Mouse (Mus musculus) neural tube, embryonic 15.5 days (tissue): Measurements from ENCODE around the gene Rhou. TPM values are rescaled to one million over a fixed set of nuclear protein-coding genes. Genes with fewer than 3 reads are reported as not detected.

Source experiments
- ATAC-seq: fragments of 200-750 bp; cut with Nextera tagmentation; 2 replicates; pipeline ENCODE4 v1.8.0; 2017; ENCODE audit warnings: mild to moderate bottlenecking, moderate TSS enrichment, moderate library complexity; ENCODE audit not compliant: low FRiP score
- H3K27ac ChIP-seq: fragments of 300-500 bp; sonication (generic); replicated peaks from 2 replicates; pipeline ENCODE4 v1.5.1; 2015; ENCODE audit warnings: mild to moderate bottlenecking, inconsistent platforms
- H3K27me3 ChIP-seq: fragments of 300-500 bp; sonication (generic); replicated peaks from 2 replicates; pipeline ENCODE4 v1.6.1; 2015; ENCODE audit warnings: inconsistent platforms
- H3K36me3 ChIP-seq: fragments of 300-500 bp; sonication (generic); 2 replicates; pipeline ENCODE4 v1.6.1; 2015; ENCODE audit warnings: inconsistent platforms
- H3K4me1 ChIP-seq: fragments of 300-500 bp; sonication (generic); 2 replicates; pipeline ENCODE4 v1.6.1; 2015; ENCODE audit warnings: inconsistent platforms
- H3K4me2 ChIP-seq: fragments of 300-500 bp; sonication (generic); 2 replicates; pipeline ENCODE4 v1.6.1; 2015; ENCODE audit warnings: inconsistent platforms, mild to moderate bottlenecking, moderate library complexity
- H3K4me3 ChIP-seq: fragments of 300-500 bp; sonication (generic); replicated peaks from 2 replicates; pipeline ENCODE4 v1.5.1; 2015; ENCODE audit warnings: mild to moderate bottlenecking, inconsistent platforms
- H3K9ac ChIP-seq: fragments of 300-500 bp; sonication (generic); replicated peaks from 2 replicates; pipeline ENCODE4 v1.6.1; 2015; ENCODE audit warnings: mild to moderate bottlenecking, inconsistent platforms
- H3K9me3 ChIP-seq: fragments of 300-500 bp; sonication (generic); replicated peaks from 2 replicates; pipeline ENCODE4 v1.6.1; 2016; ENCODE audit warnings: inconsistent platforms
- WGBS: fragments of 180-500 bp; shearing (Covaris S2); methylation state at CpG from one replicate; pipeline ENCODE4 v1.1.7; 2015; ENCODE audit warnings: mixed read lengths; 5-methylcytosine and 5-hydroxymethylcytosine counted together
- polyA plus RNA-seq: library from polyadenylated mRNA; unstranded; fragments of >200 nt; fragmentation: Nextera tagmentation; extraction: Ambion mirVana; gene quantifications from 2 replicates; pipeline ENCODE4 v1.2.1, GENCODE M21; 2015

Gene Rhou
- polyA plus RNA-seq, 1 experiment from 2014 or later, result 12.7 TPM

DNA sequence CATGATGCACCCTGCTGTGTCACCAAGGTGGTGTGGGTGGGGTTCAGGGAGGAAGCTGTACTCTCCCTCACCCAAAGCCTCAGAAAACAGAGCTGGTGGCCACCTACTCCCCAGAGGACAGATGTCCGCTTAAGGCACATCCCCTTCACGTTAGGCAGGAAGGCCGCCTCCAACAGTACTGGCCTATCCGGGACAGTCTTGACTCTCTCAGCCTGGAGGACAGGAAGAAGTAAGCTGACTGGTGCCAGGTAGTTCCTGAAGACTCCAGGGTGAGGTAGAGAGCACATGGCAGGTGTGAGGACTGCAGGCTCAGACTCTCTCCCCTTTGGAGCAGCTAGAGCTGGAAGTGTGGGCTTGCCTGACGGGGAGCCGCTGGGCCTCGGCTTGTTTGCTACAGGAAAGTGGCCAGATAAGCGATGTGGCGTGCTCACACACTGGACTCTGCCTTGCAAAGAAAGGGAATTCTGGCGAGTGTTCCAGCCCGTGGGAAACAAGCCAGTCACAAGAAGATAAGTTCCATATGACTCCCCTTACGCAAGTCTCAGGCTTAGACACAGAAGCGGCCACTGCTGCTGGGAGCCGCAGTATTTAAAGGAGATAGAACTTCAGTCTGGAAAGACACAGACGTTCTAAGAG is 48.3 kb downstream of the Rhou start:
- H3K4me1 ChIP-seq, result no peaks in the 10 kb centered on the region
- H3K27me3 ChIP-seq, result no peaks in the 10 kb centered on the region
- H3K4me2 ChIP-seq, result no peak overlapping the region
- no peak for ATAC-seq
- no peak overlapping the region for H3K27ac ChIP-seq
- no peaks in the 10 kb centered on the region for H3K36me3 ChIP-seq
- no peaks in the 10 kb centered on the region for H3K9me3 ChIP-seq
- H3K4me3 ChIP-seq, result no peak overlapping the region
- 78% methylated on average over 15 of the region's 15 CpGs for WGBS
- no peak overlapping the region for H3K9ac ChIP-seq

DNA sequence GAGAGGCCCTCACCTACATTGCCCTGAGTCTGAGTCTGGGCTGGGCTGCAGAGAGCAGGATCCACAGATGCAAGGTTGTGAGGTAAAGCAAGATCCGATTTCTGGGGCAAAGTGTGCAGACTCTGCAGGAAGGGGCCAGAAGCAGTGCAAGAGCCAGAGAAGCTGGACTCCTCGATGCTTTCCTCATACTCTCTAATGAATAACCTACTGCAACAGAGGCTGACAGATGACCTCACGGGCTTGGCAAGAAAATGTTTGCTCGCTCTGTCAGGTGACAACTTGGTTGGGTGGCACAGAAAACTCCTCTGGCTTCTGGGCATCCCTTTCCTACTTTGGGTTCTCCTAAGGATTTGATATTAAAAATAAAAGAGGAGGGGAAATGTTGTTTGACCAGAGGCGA is 51.6 kb downstream of the Rhou start:
- no peaks in the 10 kb centered on the region for H3K36me3 ChIP-seq
- no peak overlapping the region for H3K4me2 ChIP-seq
- no peaks in the 10 kb centered on the region for H3K27me3 ChIP-seq
- WGBS, result 84% methylated on average over 5 of the region's 5 CpGs
- H3K4me1 ChIP-seq, result no peaks in the 10 kb centered on the region
- H3K4me3 ChIP-seq, result no peak overlapping the region
- ATAC-seq, result no peak
- H3K27ac ChIP-seq, result no peak overlapping the region
- no peak overlapping the region for H3K9ac ChIP-seq
- no peaks in the 10 kb centered on the region for H3K9me3 ChIP-seq

DNA sequence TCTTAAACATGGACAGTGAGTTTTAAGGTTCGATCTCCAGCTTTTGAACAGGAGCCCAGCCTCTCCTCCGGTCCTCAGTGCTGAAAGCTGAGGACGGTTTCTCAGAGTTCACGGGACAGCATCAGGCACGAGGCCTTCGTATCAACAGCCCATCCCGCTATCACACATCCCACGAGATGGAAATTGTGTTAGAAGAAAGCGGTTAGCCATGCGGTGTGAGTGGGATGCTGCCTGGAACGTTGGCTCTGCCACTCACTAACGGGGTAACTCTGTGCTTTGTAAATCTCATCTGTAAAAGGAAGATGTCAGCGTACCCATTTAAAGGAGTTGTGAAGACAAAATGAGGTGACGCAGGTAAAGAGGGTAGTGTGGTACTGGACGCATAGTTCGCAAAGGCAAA is 53.4 kb downstream of the Rhou start:
- no peak for ATAC-seq

DNA sequence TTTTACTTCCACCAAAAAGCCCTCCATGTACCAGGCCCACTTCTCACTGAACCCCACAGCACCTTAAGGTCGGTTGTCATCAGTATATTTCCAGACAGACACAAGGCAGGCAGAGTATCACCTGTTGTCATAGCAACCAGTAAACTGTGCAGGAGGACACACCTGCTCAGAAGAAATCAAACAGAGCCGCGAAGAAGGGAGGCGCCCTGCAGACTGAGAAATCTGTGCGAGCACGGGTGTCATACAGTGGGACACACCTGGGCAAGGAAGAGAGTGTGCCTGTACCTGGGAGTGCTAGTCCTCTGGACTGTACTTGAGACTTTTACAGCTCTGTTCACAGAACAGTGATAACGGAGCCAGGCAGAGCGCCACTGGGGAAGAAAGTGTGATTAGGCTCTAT is 55.0 kb downstream of the Rhou start:
- no peaks in the 10 kb centered on the region for H3K27me3 ChIP-seq
- 78% methylated on average over 8 of the region's 8 CpGs for WGBS
- no peaks in the 10 kb centered on the region for H3K9me3 ChIP-seq
- no peak overlapping the region for H3K4me2 ChIP-seq
- ATAC-seq, result no peak
- no peaks in the 10 kb centered on the region for H3K36me3 ChIP-seq
- no peak overlapping the region for H3K4me3 ChIP-seq
- H3K27ac ChIP-seq, result no peak overlapping the region
- H3K4me1 ChIP-seq, result no peaks in the 10 kb centered on the region
- H3K9ac ChIP-seq, result no peak overlapping the region

More for the DNA sequence above, 53.4 kb downstream of the Rhou start:
- H3K9ac ChIP-seq, result no peak overlapping the region
- no peak overlapping the region for H3K4me2 ChIP-seq
- no peaks in the 10 kb centered on the region for H3K9me3 ChIP-seq
- H3K36me3 ChIP-seq, result no peaks in the 10 kb centered on the region
- no peaks in the 10 kb centered on the region for H3K4me1 ChIP-seq
- WGBS, result 90% methylated on average over 16 of the region's 16 CpGs
- no peak overlapping the region for H3K27ac ChIP-seq
- no peaks in the 10 kb centered on the region for H3K27me3 ChIP-seq
- H3K4me3 ChIP-seq, result no peak overlapping the region

DNA sequence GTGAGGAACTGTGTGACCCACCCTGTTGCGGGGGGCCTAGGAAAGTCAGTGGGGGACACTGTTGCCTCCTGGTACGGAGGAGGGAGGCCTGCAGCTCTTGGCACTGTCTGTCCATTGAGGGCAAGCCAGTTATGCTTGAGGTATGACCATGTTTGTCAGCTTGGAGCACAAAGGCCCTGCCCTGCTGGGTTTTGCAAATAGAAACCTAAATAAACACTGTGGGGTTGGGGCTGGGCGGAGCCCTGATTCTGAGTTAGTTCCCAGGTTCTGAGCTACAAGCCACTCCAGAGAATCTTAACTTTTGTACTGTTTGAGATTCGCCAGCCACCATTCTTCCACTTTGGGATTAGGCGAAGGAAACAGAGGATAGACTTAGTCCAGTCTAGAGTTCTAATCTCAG is 56.6 kb downstream of the Rhou start:
- Histone ChIP-seq H3K9ac (no peak overlapping the region), H3K36me3 (no peaks in the 10 kb centered on the region), H3K4me3 (no peak overlapping the region), H3K4me1 (no peaks in the 10 kb centered on the region), H3K27me3 (no peaks in the 10 kb centered on the region), H3K27ac (no peak overlapping the region), H3K4me2 (no peak overlapping the region), H3K9me3 (no peaks in the 10 kb centered on the region)
- WGBS, result 94% methylated on average over 5 of the region's 5 CpGs
- no peak for ATAC-seq

Other genes starting within 250 kb of the Rhou start
- 0.20 and 0.22 TPM in 2 replicates for gene Mc1r, start 246.8 kb upstream of the Rhou start, polyA plus RNA-seq
- 1,289 and 1,555 TPM in 2 replicates for gene Tubb3, start 242.5 kb upstream of the Rhou start, polyA plus RNA-seq
- 46.8 and 52.3 TPM in 2 replicates for gene Def8, start 230.4 kb upstream of the Rhou start, polyA plus RNA-seq
- gene Afg3l1, start 176.0 kb upstream of the Rhou start, polyA plus RNA-seq, result 47.3 and 50.7 TPM in 2 replicates
- 67.0 and 84.1 TPM in 2 replicates for gene Dbndd1, start 138.5 kb upstream of the Rhou start, polyA plus RNA-seq
- gene Gas8, start 135.1 kb upstream of the Rhou start, polyA plus RNA-seq, result 34.3 and 37.5 TPM in 2 replicates
- 78.2 and 87.0 TPM in 2 replicates for gene Rab4a, start 152.1 kb downstream of the Rhou start, polyA plus RNA-seq
- gene Ccsap, start 206.3 kb downstream of the Rhou start, polyA plus RNA-seq, result 4.2 and 4.8 TPM in 2 replicates
- gene Acta1, start 240.8 kb downstream of the Rhou start, polyA plus RNA-seq, result 92.7 and 174 TPM in 2 replicates